Mouse (Mus musculus) embryo, embryonic 11.5 days (tissue): Measurements from ENCODE around the gene Phf21a.

Experiments
- DNase-seq: peaks from one replicate; pipeline ENCODE4 v3.0.0-alpha.2; 2012; ENCODE audit warnings: low read depth, low spot score

The Phf21a gene

DNA sequence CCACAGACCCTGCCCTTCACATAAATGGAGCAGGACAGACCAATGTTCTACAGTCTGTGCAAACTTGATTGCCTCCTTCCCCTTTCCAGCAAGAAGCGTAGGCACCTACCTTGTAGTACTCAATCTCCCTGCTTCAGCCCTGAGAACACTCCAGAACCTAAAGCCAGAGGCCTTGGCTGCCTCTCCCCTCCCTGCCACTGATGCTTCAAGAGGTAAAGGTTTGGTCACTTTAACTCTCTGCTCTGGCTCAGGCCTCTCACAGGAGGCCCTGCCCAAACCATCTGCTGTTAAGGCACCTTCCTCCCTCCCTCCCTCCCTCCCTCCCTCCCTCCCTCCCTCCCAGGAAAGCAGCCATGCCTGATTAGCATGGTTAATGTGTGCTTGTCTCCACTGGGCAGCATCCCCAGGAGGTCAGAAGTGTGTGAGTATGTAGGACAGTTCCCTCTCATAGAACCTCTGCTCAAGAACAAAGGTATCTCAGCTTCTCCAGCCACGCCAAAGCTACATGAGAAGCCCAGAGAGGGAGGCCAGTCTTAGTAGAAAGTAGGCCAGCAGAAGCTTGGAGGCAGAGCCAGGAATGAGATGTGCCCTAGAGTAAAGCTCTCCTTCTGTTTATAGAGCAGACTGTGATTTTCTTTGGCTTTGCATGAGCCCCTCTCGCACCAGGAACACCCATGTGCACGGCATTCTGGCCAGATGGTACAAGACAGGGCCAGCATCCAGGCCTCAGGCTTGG lies 309.8 kb downstream of the Phf21a start:
- DNase-seq = no peak

- DNase-seq = no peak
Measured at GRCm38 (mm10) chr2:92403776-92404319, 310.9 kb downstream of the Phf21a start.

DNA sequence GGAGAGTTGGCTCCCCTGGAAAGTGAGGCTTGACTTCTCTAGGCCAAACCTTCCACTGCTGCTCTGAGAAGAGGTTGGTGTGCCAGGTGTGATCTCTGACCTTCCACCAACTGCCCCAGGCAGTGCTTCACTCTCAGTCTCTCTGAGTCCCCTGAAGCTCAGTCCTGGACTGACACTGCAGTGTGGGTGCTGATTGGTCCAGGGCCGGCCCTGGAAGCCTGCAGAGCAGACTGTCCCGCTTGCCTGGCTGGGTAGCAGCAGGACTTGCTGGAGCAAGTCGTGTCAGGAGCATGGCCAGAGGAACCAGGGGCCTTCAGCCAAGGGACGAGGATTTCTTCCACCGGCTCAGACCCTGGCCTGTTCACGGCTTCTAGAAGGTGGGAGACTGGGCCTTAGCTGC lies 311.8 kb downstream of the Phf21a start:
- no peak for DNase-seq

DNA sequence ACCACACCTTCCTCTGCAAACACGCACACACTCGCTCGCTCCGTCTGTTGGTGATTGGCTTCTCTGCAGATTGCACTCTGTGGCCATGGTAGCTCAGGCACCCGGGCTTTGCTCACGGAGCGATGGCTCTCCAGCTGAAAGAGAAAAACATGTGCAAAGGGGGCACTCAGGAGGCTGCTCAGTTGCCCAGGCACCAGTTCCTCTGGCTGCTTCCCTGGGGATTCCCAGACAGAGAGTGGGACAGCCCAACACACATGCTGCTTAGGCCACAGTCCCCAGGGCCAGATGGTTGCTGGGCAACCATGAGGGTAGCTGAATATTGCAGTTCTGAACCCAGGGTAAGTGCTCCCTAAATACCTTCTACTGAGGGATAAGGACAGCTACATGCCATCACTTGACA lies 312.8 kb downstream of the Phf21a start:
- no peak for DNase-seq

DNA sequence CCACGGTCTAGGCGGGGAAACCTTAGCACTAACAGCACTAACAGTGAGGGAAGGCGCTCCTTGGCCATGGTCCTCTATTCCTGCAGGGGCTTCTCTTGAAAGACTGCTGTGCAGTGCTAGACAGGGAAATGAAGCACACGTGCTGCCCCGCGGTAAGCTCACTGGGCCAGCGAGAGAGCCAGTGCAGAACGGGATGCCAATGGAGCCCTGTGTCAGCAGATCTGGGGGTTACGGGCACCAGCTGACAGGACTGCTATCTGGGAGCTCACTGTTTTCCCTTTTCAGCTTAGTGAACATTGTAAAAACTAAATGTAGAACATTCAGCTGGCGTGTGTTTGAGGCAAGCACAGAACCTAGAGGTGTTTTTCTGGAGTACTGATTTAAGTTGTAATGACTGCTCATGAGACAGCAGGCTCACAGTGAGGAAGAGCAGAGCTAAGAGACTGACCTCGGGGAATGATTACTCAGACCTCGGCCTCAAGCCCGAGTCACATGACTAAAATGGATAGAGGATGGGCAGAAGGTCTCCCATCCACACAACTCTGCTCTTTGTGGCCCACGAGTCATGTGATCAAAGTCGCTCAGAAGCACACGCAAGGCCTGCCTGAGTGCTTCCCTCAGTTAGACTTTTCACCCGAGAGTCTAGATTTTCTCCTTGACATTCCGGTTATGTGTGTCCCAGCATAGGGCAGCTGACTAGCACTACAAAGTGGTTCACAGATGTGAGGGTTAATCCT lies 315.6 kb downstream of the Phf21a start:
- DNase-seq = no peak

- DNase-seq = no peak
Measured at GRCm38 (mm10) chr2:92411705-92412104, 318.8 kb downstream of the Phf21a start.
